Mouse (Mus musculus) lung, postnatal 10 days (tissue): ENCODE measurements at regions not wholly inside any gene's neighbourhood (a gene's known extent, or its start where the extent isn't known, plus 50 kb on each side); places are given as distances from the start of the nearest gene placed in this dataset.

Experiments
- DNase-seq: peaks from one replicate; pipeline ENCODE4 v3.0.0; 2021

GRCm38 (mm10) chr15:62099683-62100082 is 1176.9 kb upstream of the A1bg start:
- no peak for DNase-seq

- peak; percentile 31 for DNase-seq
Measured at GRCm38 (mm10) chr15:62098791-62099660, 1176.2 kb upstream of the A1bg start.

- DNase-seq: no peak
Measured at GRCm38 (mm10) chr15:62096778-62097177, 1174.0 kb upstream of the A1bg start.

- no peak for DNase-seq
Measured at GRCm38 (mm10) chr15:62095198-62095597, 1172.4 kb upstream of the A1bg start.

GRCm38 (mm10) chr15:62093672-62094071 is 1170.9 kb upstream of the A1bg start:
- DNase-seq: no peak

GRCm38 (mm10) chr15:62092671-62093185 is 1169.9 kb upstream of the A1bg start:
- DNase-seq: no peak

GRCm38 (mm10) chr15:62091746-62092659 is 1169.2 kb upstream of the A1bg start:
- no peak for DNase-seq

GRCm38 (mm10) chr15:62091144-62091543 is 1168.3 kb upstream of the A1bg start:
- DNase-seq: no peak

- no peak for DNase-seq
Measured at GRCm38 (mm10) chr15:62088341-62088740, 1165.5 kb upstream of the A1bg start.

GRCm38 (mm10) chr15:62087755-62088154 is 1164.9 kb upstream of the A1bg start:
- no peak for DNase-seq

- DNase-seq: no peak
Measured at GRCm38 (mm10) chr15:62086037-62086436, 1163.2 kb upstream of the A1bg start.

- DNase-seq: no peak
Measured at GRCm38 (mm10) chr15:62083347-62083746, 1160.5 kb upstream of the A1bg start.

- no peak for DNase-seq
Measured at GRCm38 (mm10) chr15:62082539-62082938, 1159.7 kb upstream of the A1bg start.

- peak; percentile 66 for DNase-seq
Measured at GRCm38 (mm10) chr15:62079155-62080109, 1156.6 kb upstream of the A1bg start.

GRCm38 (mm10) chr15:62076552-62077234 is 1153.9 kb upstream of the A1bg start:
- no peak for DNase-seq

GRCm38 (mm10) chr15:62074735-62075134 is 1151.9 kb upstream of the A1bg start:
- no peak for DNase-seq

- DNase-seq: no peak
Measured at GRCm38 (mm10) chr15:62073595-62073994, 1150.8 kb upstream of the A1bg start.

GRCm38 (mm10) chr15:62071311-62071710 is 1148.5 kb upstream of the A1bg start:
- no peak for DNase-seq

- DNase-seq: no peak
Measured at GRCm38 (mm10) chr15:62068422-62069160, 1145.8 kb upstream of the A1bg start.

- DNase-seq: no peak
Measured at GRCm38 (mm10) chr15:62064399-62064798, 1141.6 kb upstream of the A1bg start.

- DNase-seq: no peak
Measured at GRCm38 (mm10) chr15:62057449-62057848, 1134.6 kb upstream of the A1bg start.
